Mouse (Mus musculus): ENCODE data around the gene Lrrn2.

DNA sequence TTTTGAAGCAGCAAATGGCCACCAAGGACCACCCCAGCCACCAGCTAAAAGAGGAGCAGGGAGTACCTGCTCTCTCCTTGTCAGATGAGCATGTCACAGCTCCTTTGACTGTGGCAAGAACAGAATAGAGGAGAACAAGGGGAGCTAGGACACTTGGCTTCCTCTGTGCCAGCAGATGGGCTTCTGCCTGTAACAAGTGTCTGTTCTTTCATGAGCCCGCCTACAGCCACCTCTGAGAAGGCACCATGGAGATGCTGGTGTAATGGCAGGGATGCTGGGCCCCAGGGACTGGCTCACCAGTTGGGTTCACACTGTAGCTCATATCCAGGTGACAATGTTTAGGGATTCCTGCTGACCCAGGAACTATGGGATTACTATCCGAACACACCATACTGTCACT, 12.0 kb downstream of the Lrrn2 start:
- TF ChIP-seq CTCF (IDR thresholded peaks at IDR 0.05; ENCODE audit: low read depth, low read length) (no peak), POLR2A (IDR thresholded peaks at IDR 0.05; ENCODE audit: borderline replicate concordance, low read depth, low read length) (no peak)
